Mouse (Mus musculus) liver, embryonic 12.5 days (tissue): Measurements from ENCODE around the gene Fam187a. TPM values are rescaled to one million over a fixed set of nuclear protein-coding genes. Genes with fewer than 3 reads are reported as not detected.

Experiments used
- ATAC-seq: fragments of 200-750 bp; cut with Nextera tagmentation; 2 replicates; pipeline ENCODE4 v1.8.0; 2017; ENCODE audit warnings: moderate number of reproducible peaks, mild to moderate bottlenecking, moderate library complexity
- H3K27ac ChIP-seq: fragments of 300-500 bp; sonication (generic); 2 replicates; pipeline ENCODE4 v1.5.1; 2016; ENCODE audit warnings: mild to moderate bottlenecking
- H3K27me3 ChIP-seq: fragments of 300-500 bp; sonication (generic); replicated peaks from 2 replicates; pipeline ENCODE4 v1.6.1; 2016; ENCODE audit warnings: mild to moderate bottlenecking, moderate library complexity
- H3K36me3 ChIP-seq: fragments of 300-500 bp; sonication (generic); 2 replicates; pipeline ENCODE4 v1.6.1; 2016; ENCODE audit warnings: mild to moderate bottlenecking, moderate library complexity
- H3K4me1 ChIP-seq: fragments of 300-500 bp; sonication (generic); 2 replicates; pipeline ENCODE4 v1.6.1; 2016
- H3K4me2 ChIP-seq: fragments of 300-500 bp; sonication (generic); 2 replicates; pipeline ENCODE4 v1.6.1; 2016; ENCODE audit warnings: mild to moderate bottlenecking, moderate library complexity
- H3K4me3 ChIP-seq: fragments of 300-500 bp; sonication (generic); 2 replicates; pipeline ENCODE4 v1.5.1; 2016; ENCODE audit warnings: mild to moderate bottlenecking, moderate library complexity
- H3K9ac ChIP-seq: fragments of 300-500 bp; sonication (generic); 2 replicates; pipeline ENCODE4 v1.6.1; 2016; ENCODE audit warnings: mild to moderate bottlenecking, moderate library complexity
- H3K9me3 ChIP-seq: fragments of 300-500 bp; sonication (generic); replicated peaks from 2 replicates; pipeline ENCODE4 v1.6.1; 2016; ENCODE audit warnings: mild to moderate bottlenecking, moderate library complexity
- WGBS: fragments of 180-500 bp; shearing (Covaris S2); methylation state at CpG from one replicate; pipeline ENCODE4 v1.1.7; 2016; ENCODE audit not compliant: insufficient replicate concordance; 5-methylcytosine and 5-hydroxymethylcytosine counted together
- polyA plus RNA-seq: library from polyadenylated mRNA; unstranded; fragments of >200 nt; fragmentation: Nextera tagmentation; extraction: Ambion mirVana; gene quantifications from 2 replicates; pipeline ENCODE4 v1.2.1, GENCODE M21; 2016

The Fam187a gene
- polyA plus RNA-seq: not detected in 2 replicates

GRCm38 (mm10) chr11:102884616-102885219 is at the start of gene Fam187a:
TSS of gene Fam187a (plus strand) at chr11:102885169.
- peak within 1 kb of the TSS; percentile 49 for H3K9ac ChIP-seq
- WGBS: 54% methylated on average over 10 of the region's 10 CpGs
- H3K9me3 ChIP-seq: no peaks in the 10 kb centered on the region
- no peak within 1 kb of the TSS; the same call in 1 of the 2 replicates for H3K4me2 ChIP-seq
- H3K27me3 ChIP-seq: peaks cover 74% of the 10 kb centered on the region
- no peaks in the 10 kb centered on the region for H3K36me3 ChIP-seq
- H3K4me3 ChIP-seq: no peak within 1 kb of the TSS
- no peak for ATAC-seq
- H3K27ac ChIP-seq: no peak within 1 kb of the TSS
- H3K4me1 ChIP-seq: peaks cover 37% of the 10 kb centered on the region

- H3K4me1 ChIP-seq: no peaks in the 10 kb centered on the region
- no peaks in the 10 kb centered on the region for H3K9me3 ChIP-seq
- H3K27ac ChIP-seq: no peak within 1 kb of the TSS
- H3K4me2 ChIP-seq: no peak within 1 kb of the TSS
- H3K27me3 ChIP-seq: peaks cover 13% of the 10 kb centered on the region
- H3K9ac ChIP-seq: no peak within 1 kb of the TSS
- ATAC-seq: no peak
- peaks cover 42% of the 10 kb centered on the region for H3K36me3 ChIP-seq
- H3K4me3 ChIP-seq: no peak within 1 kb of the TSS
- 70% methylated on average over 4 of the region's 4 CpGs for WGBS
Observed at GRCm38 (mm10) chr11:102835549-102835948, 49.4 kb upstream of the Fam187a start, which contains the start of gene Higd1b. TSS of gene Higd1b (plus strand) at chr11:102835849.

GRCm38 (mm10) chr11:102836146-102836545 is 48.8 kb upstream of the Fam187a start:
- Histone ChIP-seq H3K9me3 (no peaks in the 10 kb centered on the region), H3K9ac (no peak overlapping the region), H3K4me3 (no peak overlapping the region), H3K4me2 (no peak overlapping the region), H3K36me3 (peaks cover 48% of the 10 kb centered on the region), H3K27me3 (peaks cover 13% of the 10 kb centered on the region), H3K27ac (no peak overlapping the region), H3K4me1 (no peaks in the 10 kb centered on the region)
- no peak for ATAC-seq
- WGBS: 87% methylated on average over 9 of the region's 9 CpGs

GRCm38 (mm10) chr11:102837385-102837784 is 47.6 kb upstream of the Fam187a start:
- Histone ChIP-seq H3K9me3 (no peaks in the 10 kb centered on the region), H3K4me1 (no peaks in the 10 kb centered on the region), H3K27ac (no peak overlapping the region), H3K4me3 (no peak overlapping the region), H3K36me3 (peaks cover 60% of the 10 kb centered on the region), H3K4me2 (no peak overlapping the region), H3K27me3 (peaks cover 10% of the 10 kb centered on the region), H3K9ac (no peak overlapping the region)
- no peak for ATAC-seq
- WGBS: 74% methylated on average over 1 of the region's 1 CpGs

GRCm38 (mm10) chr11:102838126-102838525 is 46.8 kb upstream of the Fam187a start:
- WGBS: 78% methylated on average over 2 of the region's 2 CpGs
- H3K36me3 ChIP-seq: peaks cover 68% of the 10 kb centered on the region
- no peak overlapping the region for H3K27ac ChIP-seq
- H3K27me3 ChIP-seq: 0 out of 2 replicates have a peak, but pooled peaks cover 5% of the 10 kb centered on the region
- no peak for ATAC-seq
- no peaks in the 10 kb centered on the region for H3K9me3 ChIP-seq
- H3K4me3 ChIP-seq: no peak overlapping the region
- no peak overlapping the region for H3K4me2 ChIP-seq
- H3K9ac ChIP-seq: no peak overlapping the region
- H3K4me1 ChIP-seq: no peaks in the 10 kb centered on the region

- Histone ChIP-seq H3K4me3 (no peak overlapping the region), H3K36me3 (peaks cover 73% of the 10 kb centered on the region), H3K9me3 (no peaks in the 10 kb centered on the region), H3K27ac (no peak overlapping the region), H3K9ac (no peak overlapping the region), H3K27me3 (0 out of 2 replicates have a peak, but pooled peaks cover 2% of the 10 kb centered on the region), H3K4me1 (no peaks in the 10 kb centered on the region), H3K4me2 (no peak overlapping the region)
- WGBS: 83% methylated on average over 9 of the region's 9 CpGs
- no peak for ATAC-seq
Observed at GRCm38 (mm10) chr11:102838616-102839150, 46.3 kb upstream of the Fam187a start.

GRCm38 (mm10) chr11:102845926-102846325 is 39.0 kb upstream of the Fam187a start:
- H3K4me1 ChIP-seq: no peaks in the 10 kb centered on the region
- no peak overlapping the region for H3K27ac ChIP-seq
- ATAC-seq: no peak
- no peak overlapping the region for H3K4me3 ChIP-seq
- H3K9ac ChIP-seq: no peak overlapping the region
- H3K27me3 ChIP-seq: no peaks in the 10 kb centered on the region
- no peaks in the 10 kb centered on the region for H3K9me3 ChIP-seq
- 87% methylated on average over 10 of the region's 10 CpGs for WGBS
- peaks cover 100% of the 10 kb centered on the region for H3K36me3 ChIP-seq
- no peak overlapping the region for H3K4me2 ChIP-seq

GRCm38 (mm10) chr11:102851883-102852282 is 33.1 kb upstream of the Fam187a start:
- Histone ChIP-seq H3K36me3 (peaks cover 100% of the 10 kb centered on the region), H3K4me3 (no peak overlapping the region), H3K4me1 (no peaks in the 10 kb centered on the region), H3K9me3 (no peaks in the 10 kb centered on the region), H3K9ac (no peak overlapping the region), H3K27ac (no peak overlapping the region), H3K4me2 (no peak overlapping the region), H3K27me3 (no peaks in the 10 kb centered on the region)
- ATAC-seq: no peak
- 75% methylated on average over 5 of the region's 5 CpGs for WGBS

GRCm38 (mm10) chr11:102853760-102854159 is 31.2 kb upstream of the Fam187a start:
- no peak overlapping the region for H3K27ac ChIP-seq
- no peaks in the 10 kb centered on the region for H3K27me3 ChIP-seq
- no peak for ATAC-seq
- H3K9ac ChIP-seq: no peak overlapping the region
- no peak overlapping the region for H3K4me3 ChIP-seq
- H3K4me2 ChIP-seq: no peak overlapping the region
- no peaks in the 10 kb centered on the region for H3K9me3 ChIP-seq
- no peaks in the 10 kb centered on the region for H3K4me1 ChIP-seq
- peaks cover 100% of the 10 kb centered on the region for H3K36me3 ChIP-seq

- WGBS: 77% methylated on average over 6 of the region's 6 CpGs
- H3K27ac ChIP-seq: no peak overlapping the region
- no peaks in the 10 kb centered on the region for H3K4me1 ChIP-seq
- H3K9me3 ChIP-seq: no peaks in the 10 kb centered on the region
- peaks cover 100% of the 10 kb centered on the region for H3K36me3 ChIP-seq
- no peaks in the 10 kb centered on the region for H3K27me3 ChIP-seq
- H3K4me3 ChIP-seq: no peak overlapping the region
- no peak overlapping the region for H3K9ac ChIP-seq
- ATAC-seq: no peak
- H3K4me2 ChIP-seq: no peak overlapping the region
Observed at GRCm38 (mm10) chr11:102855941-102856340, 29.0 kb upstream of the Fam187a start.

GRCm38 (mm10) chr11:102858951-102859350 is 26.0 kb upstream of the Fam187a start:
- peaks cover 100% of the 10 kb centered on the region for H3K36me3 ChIP-seq
- H3K27ac ChIP-seq: no peak overlapping the region
- H3K27me3 ChIP-seq: no peaks in the 10 kb centered on the region
- no peaks in the 10 kb centered on the region for H3K9me3 ChIP-seq
- H3K4me2 ChIP-seq: no peak overlapping the region
- no peaks in the 10 kb centered on the region for H3K4me1 ChIP-seq
- no peak for ATAC-seq
- H3K4me3 ChIP-seq: no peak overlapping the region
- no peak overlapping the region for H3K9ac ChIP-seq
- WGBS: 90% methylated on average over 11 of the region's 11 CpGs

- no peaks in the 10 kb centered on the region for H3K9me3 ChIP-seq
- no peaks in the 10 kb centered on the region for H3K4me1 ChIP-seq
- H3K9ac ChIP-seq: no peak overlapping the region
- H3K36me3 ChIP-seq: peaks cover 100% of the 10 kb centered on the region
- no peak overlapping the region for H3K4me3 ChIP-seq
- no peak overlapping the region for H3K27ac ChIP-seq
- H3K27me3 ChIP-seq: no peaks in the 10 kb centered on the region
- 91% methylated on average over 8 of the region's 8 CpGs for WGBS
- no peak overlapping the region for H3K4me2 ChIP-seq
- ATAC-seq: no peak
Observed at GRCm38 (mm10) chr11:102859933-102860332, 25.0 kb upstream of the Fam187a start.
